Mouse (Mus musculus) A20 (cell line): ENCODE data around the gene Mapkapk3.
"Not testable (repeated sequence)": the region's sequence is repeated elsewhere in the genome, so short reads cannot be mapped to it uniquely, and the experiment has no call there.

Experiments used
- DNase-seq: peaks from one replicate; pipeline ENCODE4 v3.0.0-alpha.2; 2011; ENCODE audit warnings: low read depth, low spot score

The Mapkapk3 gene

DNA sequence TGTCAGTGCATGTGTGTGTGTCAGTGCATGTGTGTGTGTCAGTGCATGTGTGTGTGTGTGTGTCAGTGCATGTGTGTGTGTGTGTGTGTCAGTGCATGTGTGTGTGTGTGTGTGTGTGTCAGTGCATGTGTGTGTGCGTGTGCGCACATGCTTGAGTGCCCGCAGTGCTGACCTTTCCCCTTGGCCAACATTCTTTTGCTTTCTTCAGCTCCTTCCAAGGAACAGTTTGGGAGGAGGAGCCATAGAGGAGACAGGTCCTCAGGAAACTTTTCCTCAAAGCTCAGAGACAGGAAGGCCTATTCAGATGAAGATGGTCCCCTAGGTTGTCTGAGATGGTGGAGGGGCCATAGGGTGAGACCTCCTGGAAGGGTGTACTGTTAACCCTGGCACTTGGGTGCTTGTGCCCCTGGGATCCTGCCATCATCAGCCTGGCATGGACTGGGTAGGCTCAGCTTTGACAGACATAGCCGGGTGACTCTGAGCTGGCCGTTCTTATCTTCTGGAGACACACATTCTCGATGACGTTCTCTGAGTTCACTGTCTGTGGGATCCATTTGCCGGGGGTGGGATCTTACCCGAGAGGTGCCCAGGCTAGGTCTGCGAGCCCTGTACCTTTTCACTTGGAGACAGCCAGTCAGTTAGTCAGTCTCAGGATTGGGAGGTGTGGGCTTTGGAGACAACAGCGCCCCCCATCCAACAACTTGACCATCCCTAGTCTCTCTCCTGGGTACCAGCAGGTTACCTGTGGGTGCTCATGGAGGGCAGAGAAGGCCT, 17.6 kb upstream of the Mapkapk3 start:
- no peak for DNase-seq

DNA sequence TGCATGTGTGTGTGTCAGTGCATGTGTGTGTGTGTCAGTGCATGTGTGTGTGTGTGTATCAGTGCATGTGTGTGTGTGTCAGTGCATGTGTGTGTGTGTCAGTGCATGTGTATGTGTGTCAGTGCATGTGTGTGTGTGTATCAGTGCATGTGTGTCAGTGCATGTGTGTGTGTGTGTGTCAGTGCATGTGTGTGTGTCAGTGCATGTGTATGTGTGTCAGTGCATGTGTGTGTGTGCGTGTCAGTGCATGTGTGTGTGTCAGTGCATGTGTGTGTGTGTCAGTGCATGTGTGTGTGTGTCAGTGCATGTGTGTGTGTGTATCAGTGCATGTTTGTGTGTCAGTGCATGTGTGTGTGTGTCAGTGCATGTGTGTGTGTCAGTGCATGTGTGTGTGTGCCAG, 17.0 kb upstream of the Mapkapk3 start:
- not testable (repeated sequence) for DNase-seq

DNA sequence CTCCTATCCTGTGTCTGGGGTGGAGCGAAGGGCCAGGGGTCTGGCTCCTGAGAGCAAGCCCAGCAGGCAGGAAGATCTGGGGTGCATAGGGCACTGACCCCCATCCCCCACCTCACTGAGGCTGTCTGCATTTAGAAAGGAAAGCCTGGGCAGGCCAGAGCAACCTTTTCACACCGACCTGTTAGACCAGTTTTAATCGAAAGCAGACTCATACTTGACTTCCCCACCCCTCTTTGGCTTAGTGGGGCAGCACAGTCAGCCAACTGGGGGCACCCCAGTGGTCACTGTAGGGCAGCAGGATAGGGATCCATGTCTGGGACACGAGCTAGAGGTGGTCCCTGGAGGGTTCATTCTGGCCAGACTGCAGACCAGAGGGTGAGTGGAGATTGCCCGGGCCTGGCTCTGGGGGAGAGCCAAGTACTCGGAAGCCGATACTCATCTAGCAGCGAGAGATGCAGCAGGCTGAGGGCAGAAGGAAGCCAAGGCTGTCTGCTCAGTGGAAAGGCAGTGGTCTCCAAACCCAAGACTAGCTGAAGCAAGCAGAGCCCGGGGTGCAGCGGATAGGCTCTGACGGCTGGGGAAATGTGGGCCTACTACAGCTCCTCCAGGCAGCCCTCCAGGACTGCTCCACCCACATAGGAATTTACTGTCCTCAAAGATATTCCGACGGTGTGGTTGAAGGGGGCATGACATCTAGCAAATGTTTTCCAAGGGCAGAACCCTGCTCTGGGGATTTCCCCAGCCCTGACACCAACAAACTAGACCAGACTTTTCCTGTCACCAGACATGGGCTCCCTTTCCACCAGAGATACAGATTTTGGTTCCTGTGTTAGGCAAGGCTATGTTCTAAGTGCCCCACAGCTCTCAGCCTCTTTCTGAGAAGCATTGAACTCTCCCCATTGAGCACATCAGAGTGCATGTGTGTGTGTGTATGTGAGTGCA, 16.2 kb upstream of the Mapkapk3 start:
- no peak for DNase-seq

DNA sequence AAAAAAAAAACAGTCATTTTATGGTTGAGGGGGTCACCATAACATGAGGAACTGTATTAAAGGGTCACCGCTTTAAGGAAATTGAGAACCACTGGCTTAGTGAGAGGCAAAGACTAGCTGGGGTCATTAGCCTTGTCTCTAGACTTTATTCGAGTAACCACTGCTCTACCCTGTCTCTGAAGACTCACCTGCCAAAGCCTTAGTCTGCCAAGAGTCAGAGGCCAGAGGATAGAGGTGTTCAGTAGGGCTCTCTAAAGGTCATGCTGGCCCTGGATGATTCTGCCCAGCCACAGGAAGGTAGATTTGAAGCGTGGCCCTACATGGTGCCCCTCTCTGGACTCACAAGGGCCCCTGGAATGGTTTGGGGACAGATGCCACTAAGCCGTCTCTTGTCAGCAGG, 15.3 kb upstream of the Mapkapk3 start:
- no peak for DNase-seq

DNA sequence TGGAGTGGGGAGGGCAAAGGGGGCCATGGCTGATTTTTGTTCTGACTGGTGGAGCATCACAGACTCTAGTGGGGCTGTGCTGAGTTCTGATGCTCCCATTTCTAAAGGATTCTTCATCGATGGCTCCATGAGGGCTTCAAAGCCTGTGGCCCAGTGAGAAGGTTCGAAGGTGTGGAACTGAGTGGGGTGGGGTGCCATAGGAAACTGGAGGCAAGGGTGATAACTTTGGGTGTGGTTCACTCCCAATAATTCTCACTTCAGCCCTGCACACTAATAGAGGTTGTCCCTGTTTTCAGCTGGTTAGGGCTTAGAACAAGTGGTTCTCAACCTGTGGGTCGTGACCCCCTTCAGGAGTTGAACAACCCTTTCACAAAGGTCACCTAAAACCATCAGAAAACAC, 14.7 kb upstream of the Mapkapk3 start:
- no peak for DNase-seq

DNA sequence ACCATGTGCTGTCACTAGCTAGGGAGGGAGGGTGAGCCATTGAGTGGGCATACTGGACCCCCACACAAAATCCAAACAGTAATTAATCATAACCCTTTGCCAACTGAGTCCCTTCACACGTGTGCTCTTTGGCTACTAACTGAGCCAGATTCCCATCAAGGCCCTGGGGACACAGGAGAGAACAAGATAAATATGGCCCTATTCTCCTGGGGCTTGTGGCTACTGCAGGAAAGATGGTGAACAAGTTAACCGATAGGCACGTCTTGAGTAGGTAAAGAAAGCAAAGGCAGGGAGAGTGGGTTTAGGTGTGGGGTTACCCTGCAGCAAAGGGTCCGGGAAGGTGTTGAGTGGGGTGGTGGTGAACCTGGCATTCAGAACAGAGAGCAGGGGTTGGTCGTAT, 14.2 kb upstream of the Mapkapk3 start:
- DNase-seq = no peak

DNA sequence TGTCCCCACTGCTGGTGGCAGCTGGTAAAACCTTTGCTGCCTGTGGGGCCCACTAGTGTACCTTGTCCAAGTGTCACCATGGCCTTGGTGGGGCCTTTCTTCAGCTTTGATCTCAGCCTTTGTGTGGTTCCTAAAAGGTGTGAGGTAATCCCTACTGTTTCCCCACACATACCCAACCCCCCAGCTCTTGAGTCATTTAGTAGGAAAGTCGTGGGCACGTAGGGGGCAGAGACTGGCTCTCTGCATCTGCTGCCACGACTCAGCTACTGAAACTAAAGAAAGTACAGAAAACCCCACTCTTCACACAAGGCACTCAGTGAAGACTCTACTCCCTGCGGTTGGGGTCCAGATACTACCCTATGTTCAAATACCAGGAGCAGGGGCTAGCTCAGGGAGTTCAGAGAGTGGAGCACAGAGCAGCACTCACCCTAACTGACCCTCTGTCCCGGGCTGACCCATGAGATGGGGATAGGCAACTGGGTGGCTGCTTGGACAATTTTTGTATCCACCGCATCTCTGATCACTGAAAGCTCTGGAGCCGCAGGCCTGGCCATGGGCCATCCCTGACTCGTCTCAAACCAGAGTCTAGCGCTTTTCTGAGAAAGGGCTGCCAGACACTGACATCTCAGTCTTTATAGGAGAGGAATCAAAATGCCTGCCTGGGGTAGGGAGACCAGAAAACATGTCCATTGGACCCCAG, 13.6 kb upstream of the Mapkapk3 start:
- DNase-seq = no peak

DNA sequence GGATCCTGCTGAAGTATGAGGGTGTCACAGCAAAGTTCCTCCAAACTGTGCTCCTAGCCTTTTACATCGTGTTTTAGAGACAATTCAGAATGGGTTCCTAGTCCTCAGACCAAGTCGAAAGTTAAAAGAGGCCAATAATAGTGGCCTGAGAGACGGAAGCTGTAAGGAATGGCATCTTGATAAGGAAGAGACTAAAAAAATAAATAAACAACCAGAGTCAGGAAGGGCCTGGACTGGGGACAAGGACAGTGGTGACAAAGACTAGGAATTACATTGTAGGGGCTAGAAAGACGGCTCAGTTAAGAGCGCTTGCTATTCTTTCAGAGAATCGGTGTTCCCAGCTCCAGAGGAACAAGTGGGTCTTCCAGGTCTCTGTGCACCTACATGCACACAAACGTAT, 12.9 kb upstream of the Mapkapk3 start:
- DNase-seq = no peak

DNA sequence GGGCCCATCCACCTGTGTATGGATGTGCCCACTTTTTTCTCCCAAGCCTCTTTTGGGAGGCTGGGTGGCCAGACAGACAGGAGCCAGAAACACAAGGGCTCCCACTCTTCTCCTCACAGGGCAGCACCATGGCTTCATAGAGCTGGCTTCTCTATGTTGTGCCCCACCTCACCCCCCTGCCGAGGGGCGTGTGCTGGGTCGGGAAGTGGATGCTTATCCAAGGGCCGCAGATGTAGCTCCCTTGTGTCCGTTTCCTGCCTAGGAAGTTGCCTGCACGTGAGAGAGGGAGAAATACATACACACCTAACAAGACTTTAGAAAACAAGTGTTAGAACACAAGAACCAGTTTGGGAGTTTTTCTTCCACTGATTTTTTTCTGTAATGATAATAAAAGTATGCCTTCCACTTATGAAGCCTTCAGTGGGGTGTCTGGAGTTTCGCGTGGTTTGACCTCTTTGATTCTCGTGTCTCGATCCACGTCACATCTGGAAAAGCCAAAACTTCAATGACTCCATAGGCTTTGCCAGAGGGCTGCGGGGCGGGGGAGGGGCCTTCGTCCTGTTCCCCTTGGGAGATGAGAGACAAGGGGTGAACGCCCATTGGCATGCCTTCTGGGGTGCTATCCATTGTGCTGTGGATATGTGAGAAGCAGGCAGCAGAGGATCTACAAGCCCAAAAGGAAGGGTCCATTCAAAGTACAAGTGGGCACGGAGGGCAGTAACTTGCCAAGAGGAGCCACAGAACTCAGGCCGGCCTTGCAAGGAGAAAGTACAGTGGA, 12.1 kb upstream of the Mapkapk3 start:
- no peak for DNase-seq

DNA sequence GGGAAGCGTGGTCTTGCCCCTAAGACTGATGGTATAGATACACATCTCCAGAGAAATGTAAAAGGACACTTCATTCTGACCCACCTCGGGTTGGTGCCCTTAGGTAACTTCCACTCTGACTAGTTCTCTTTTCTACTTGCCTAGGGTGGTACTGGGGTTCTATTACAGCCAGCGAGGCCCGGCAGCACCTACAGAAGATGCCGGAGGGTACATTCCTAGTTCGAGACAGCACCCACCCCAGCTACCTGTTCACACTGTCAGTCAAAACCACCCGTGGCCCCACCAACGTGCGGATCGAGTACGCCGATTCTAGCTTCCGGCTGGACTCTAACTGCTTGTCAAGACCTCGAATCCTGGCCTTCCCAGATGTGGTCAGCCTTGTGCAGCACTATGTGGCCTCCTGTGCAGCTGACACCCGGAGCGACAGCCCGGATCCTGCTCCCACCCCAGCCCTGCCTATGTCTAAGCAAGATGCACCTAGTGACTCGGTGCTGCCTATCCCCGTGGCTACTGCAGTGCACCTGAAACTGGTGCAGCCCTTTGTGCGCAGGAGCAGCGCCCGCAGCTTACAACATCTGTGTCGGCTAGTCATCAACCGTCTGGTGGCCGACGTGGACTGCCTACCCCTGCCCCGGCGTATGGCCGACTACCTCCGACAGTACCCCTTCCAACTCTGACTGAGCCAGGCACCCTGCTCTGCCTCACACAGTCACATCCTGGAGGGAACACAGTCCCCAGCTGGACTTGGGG, 10.7 kb upstream of the Mapkapk3 start:
- DNase-seq = no peak

DNA sequence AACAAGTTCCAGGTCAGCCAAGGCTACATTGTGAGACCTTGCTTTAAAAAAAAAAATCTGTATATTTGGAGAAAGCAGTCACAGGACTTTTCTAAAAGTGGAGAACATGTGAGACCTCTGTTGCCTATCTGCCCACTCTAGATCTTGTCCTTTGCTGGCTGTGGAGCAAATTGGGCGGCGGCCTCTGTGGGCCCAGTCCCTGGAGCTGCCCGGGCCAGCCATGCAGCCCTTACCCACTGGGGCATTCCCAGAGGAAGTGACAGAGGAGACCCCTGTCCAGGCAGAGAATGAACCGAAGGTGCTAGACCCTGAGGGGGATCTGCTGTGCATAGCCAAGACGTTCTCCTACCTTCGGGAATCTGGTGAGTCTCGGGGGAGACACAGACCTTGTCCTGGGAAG, 10.1 kb upstream of the Mapkapk3 start:
- DNase-seq = no peak

DNA sequence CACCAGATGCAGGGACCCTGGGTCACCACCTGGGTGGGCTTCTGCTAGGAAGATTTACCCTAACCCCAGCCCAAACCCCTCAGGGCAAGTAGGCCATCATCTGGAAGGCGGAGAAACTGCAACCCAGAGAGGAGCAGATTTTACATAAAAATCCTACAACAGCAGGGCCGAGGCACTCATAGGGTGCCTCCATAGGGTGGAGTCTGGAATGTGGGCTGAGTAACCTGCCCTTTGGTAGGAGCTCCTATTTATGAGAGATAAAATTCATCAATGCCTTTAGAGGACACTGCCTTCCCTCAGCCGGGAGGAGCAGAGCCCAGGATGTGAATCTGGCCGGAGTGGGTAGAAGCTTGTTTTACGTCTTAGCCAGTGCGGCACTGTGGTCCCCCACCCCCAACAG, 9.2 kb upstream of the Mapkapk3 start:
- DNase-seq = no peak

DNA sequence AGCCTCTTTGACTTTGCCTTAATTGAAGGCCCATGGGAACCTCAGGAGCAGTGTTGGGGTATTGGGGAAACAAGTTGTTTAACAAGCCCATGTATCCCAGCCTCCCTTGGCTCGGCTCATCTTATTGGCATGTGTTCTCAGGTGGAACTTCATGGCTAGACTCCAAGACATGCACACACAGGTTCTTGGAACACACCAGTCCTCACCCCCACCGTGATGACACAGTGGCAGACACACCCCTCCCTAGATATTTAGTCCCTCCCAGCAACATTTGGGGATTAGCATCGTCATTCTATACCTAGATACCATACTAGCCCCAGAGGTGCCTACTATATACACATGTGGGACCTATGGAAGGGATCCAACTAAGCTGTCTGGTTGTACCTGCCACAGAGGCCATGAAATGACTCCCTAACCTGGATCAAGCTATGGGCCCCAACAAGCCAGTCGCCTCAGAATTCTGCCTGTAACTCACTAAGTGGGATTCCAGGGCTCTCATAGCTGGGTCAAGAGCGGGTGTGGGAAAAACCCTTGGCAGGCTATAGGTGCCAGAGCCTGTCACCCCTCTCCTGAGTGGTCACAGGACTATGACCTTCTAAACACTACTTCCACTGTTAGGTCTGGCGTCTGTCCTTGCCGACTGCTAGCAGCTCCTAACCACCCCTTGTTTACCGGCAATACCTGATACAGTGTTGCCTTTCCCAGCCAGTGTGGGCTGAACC, 8.5 kb upstream of the Mapkapk3 start:
- DNase-seq = no peak

DNA sequence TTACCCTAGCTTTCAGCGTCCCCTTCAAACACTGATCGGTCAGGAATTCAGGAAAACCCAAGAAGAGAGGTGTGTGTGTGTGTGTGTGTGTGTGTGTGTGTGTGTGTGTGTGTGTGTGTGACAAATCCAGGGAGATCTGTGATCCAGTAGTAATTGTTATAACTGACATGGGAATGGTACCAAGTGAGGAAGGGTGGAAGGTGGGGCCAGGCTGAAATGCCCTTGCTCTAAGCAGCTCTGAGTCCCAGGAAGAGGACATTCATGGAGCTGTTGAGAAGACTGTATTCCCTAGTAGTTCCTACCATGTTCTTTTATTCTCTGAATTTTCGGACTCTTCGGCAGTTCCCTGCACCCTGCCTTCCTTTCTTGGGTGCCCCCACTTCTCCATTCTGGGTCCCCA, 8.0 kb upstream of the Mapkapk3 start:
- no peak for DNase-seq

DNA sequence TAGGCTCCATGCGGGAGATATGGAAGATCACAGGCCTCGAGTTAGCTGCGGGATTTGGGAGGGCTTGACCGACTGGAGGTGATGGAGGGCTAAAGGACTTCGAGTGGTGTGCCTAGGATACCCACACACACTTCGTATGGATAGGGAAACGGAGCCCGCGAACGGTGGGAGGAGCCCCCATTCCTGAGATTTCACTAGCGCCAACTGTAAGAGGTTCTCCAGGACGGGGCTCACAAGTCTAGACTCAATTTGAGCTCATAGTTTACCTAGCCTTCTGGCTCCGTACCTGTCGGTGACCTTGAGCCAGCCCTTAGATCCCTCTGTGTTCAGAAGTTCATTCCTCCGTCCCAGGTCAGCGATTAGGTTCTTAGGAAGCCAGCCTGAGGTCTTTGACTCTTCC, 7.4 kb upstream of the Mapkapk3 start:
- no peak for DNase-seq

DNA sequence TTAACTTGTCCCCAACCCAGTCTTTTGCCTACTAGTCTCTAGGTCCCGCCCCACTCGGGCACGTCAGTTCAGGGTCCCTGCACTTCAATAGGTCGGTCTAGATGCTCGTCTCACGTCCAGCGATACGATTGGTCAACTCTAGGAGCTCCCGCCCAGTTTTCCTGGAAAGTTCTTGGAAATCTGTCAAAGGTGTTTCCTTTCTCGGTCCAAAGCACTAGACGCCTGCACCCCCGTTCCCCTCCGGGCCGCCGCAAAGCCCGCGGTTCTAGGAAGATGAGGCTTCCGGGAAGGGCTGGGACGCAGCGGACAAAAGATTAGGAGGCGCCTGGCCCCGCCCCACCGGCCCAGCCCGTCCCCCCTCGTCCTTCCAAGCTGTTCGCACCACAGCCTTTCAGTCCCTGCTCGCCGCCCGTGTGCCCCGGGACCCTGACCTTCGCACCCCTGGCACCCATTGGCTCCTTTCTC, 6.9 kb upstream of the Mapkapk3 start:
- peak; percentile 75 for DNase-seq

DNA sequence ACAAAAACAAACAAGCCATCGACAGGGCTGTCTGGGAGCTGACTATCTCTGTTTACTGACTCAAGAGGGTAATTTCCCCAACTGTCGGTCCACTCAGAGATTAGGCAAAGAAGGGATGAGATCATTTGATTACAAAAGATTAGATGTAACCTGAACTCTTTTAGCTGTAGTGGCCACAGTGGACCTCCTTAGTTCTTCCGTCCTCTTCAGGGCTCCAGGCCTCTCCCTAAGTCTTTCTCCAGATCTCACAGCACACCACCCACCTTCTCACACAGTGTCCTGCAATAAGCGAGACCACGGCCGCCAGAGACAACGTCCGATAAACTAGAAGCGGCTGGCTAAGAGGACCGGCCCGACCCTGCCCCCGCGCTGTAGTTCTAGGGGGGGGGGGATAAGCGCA, 6.4 kb upstream of the Mapkapk3 start:
- DNase-seq = no peak

DNA sequence AAGGTAGTCTGAATTCAATTTTAAA, 6.2 kb upstream of the Mapkapk3 start, which contains the start of gene Cish:
Gene Cish, plus strand, starts transcription at position 11 of the 25 bp plus-strand sequence.
- no peak for DNase-seq

DNA sequence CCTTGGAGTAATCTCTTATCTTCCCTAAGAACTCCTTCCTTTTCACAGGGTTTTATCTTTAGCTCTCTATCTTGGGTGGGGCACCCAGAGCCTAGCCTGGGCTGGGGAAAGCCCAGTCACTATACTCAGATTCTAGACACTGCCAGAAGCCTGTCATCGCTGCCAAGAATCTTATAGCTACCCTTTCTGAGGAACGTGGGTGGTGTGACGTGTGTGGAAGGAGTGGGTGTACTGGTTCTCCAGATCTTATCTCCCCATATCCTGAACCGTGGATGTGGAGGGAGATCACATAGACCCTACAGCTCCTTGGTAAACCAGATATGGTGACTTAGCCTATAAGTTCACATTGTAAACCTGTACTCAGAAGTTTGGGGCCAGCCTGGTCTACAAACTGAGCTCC, 5.9 kb upstream of the Mapkapk3 start:
- no peak for DNase-seq

DNA sequence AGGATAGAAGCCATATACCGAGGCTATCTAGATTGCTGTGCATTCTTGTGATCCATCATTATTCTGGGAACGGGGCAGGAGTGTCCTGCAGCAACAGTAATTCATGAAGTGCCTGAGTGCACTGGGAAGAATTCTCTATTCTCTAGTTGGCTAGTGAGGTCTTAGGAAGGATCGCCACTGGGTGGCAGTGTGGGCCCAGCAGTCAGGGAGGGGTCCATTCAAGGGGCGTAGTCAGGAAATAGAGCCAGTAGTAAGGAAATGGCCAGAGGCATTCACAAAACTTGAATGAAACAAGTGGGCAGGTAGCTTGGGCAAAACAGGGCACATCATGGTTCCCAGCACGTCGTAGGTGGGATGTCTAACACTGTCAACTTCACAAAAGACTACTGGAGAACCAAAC, 4.6 kb upstream of the Mapkapk3 start:
- DNase-seq = peak; percentile 69

DNA sequence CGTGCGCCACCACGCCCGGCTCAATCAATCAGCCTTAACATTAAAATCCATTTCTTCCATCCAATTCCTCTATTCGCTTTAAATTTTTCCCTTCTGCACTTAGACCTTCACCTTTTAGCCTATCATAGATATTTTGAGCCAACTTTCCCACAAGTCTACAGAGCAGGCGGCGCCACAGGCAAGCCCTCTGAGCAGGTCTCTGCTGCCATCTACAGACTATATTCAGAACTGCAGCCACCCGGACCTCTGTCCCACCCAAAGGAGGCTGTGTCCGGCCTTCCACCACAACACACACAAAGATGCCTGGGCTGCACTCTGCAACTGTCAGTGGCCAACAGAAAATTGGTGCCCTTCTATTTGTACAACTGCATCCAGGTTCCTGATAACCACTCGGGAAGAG, 1.2 kb upstream of the Mapkapk3 start:
- DNase-seq = peak; percentile 59
